Mouse (Mus musculus) colon, adult 2 months (tissue): ENCODE measurements around the gene Trim12c. TPM values are rescaled to one million over a fixed set of nuclear protein-coding genes. Genes with fewer than 3 reads are reported as not detected.

Experiments used
- polyA plus RNA-seq: library from polyadenylated mRNA; depleted of rRNA; stranded (reverse); fragments of >200 nt; gene quantifications from 2 replicates; pipeline ENCODE4 v1.2.3, GENCODE M21; 2012; rRNA removed

Gene Trim12c
- polyA plus RNA-seq, result 2.0 and 2.3 TPM in 2 replicates

GRCm38 (mm10) chr7:104352717-104353599, at the start of gene Trim12c:
Gene Trim12c, minus strand, starts transcription at chr7:104353362.

GRCm38 (mm10) chr7:104400698-104401097, 47.5 kb upstream of the Trim12c start, which contains the start of gene Trim30c:
Gene Trim30c, minus strand, starts transcription at chr7:104400837.

GRCm38 (mm10) chr7:104369736-104370414, 16.7 kb upstream of the Trim12c start, which contains the start of gene Trim30b:
Gene Trim30b, minus strand, starts transcription at chr7:104369884.

GRCm38 (mm10) chr7:104329171-104329570, 24.0 kb downstream of the Trim12c start, which contains the start of gene Trim34b:
Gene Trim34b, plus strand, starts transcription at chr7:104329471.

GRCm38 (mm10) chr7:104315369-104316080, 37.6 kb downstream of the Trim12c start, which contains the start of gene Trim12a:
Gene Trim12a, minus strand, starts transcription at chr7:104315466.

Other genes starting within 250 kb of the Trim12c start
- not detected in 2 replicates for gene Olfr646, start 248.5 kb downstream of the Trim12c start, polyA plus RNA-seq
- gene Ubqln5, start 223.5 kb downstream of the Trim12c start, polyA plus RNA-seq, result not detected in 2 replicates
- gene Olfr643, start 216.0 kb downstream of the Trim12c start, polyA plus RNA-seq, result not detected in 2 replicates
- not detected in 2 replicates for gene Ubqln3, start 210.1 kb downstream of the Trim12c start, polyA plus RNA-seq
- not detected in 2 replicates for gene Ubqlnl, start 202.8 kb downstream of the Trim12c start, polyA plus RNA-seq
- gene Olfm5, start 188.5 kb downstream of the Trim12c start, polyA plus RNA-seq, result not detected in 2 replicates
- not detected in 2 replicates for gene Olfr648, start 170.0 kb downstream of the Trim12c start, polyA plus RNA-seq
- gene Olfr649, start 157.4 kb downstream of the Trim12c start, polyA plus RNA-seq, result not detected in 2 replicates
- gene Trim6, start 134.6 kb downstream of the Trim12c start, polyA plus RNA-seq, result 4.6 and 4.8 TPM in 2 replicates
- 2.0 and 2.5 TPM in 2 replicates for gene Trim34a, start 108.9 kb downstream of the Trim12c start, polyA plus RNA-seq
- gene Trim5, start 65.3 kb downstream of the Trim12c start, polyA plus RNA-seq, result 0.21 TPM in 2 replicates
- 2.3 TPM in 2 replicates for gene Trim12a, start 37.9 kb downstream of the Trim12c start, polyA plus RNA-seq
- gene Trim34b, start 23.9 kb downstream of the Trim12c start, polyA plus RNA-seq, result 1.4 and 2.2 TPM in 2 replicates
- gene Trim30b, start 16.5 kb upstream of the Trim12c start, polyA plus RNA-seq, result 0.06 TPM in 1 of 2 replicates, not detected in the other
- 0.08 TPM in 1 of 2 replicates, not detected in the other for gene Trim30c, start 47.5 kb upstream of the Trim12c start, polyA plus RNA-seq
- 0.77 and 0.94 TPM in 2 replicates for gene Trim30a, start 111.8 kb upstream of the Trim12c start, polyA plus RNA-seq
- gene Trim30d, start 154.5 kb upstream of the Trim12c start, polyA plus RNA-seq, result 1.6 and 2.0 TPM in 2 replicates
- not detected in 2 replicates for gene Olfr651, start 196.8 kb upstream of the Trim12c start, polyA plus RNA-seq
- gene Olfr652, start 207.5 kb upstream of the Trim12c start, polyA plus RNA-seq, result not detected in 2 replicates
- not detected in 2 replicates for gene Olfr653, start 224.0 kb upstream of the Trim12c start, polyA plus RNA-seq
- not detected in 2 replicates for gene Olfr654, start 233.7 kb upstream of the Trim12c start, polyA plus RNA-seq
- 0.17 TPM in 1 of 2 replicates, not detected in the other for gene Olfr655, start 248.4 kb upstream of the Trim12c start, polyA plus RNA-seq